Comparison of ENCODE assay signal across 19 mouse cellular contexts in the genomic region with DNA sequence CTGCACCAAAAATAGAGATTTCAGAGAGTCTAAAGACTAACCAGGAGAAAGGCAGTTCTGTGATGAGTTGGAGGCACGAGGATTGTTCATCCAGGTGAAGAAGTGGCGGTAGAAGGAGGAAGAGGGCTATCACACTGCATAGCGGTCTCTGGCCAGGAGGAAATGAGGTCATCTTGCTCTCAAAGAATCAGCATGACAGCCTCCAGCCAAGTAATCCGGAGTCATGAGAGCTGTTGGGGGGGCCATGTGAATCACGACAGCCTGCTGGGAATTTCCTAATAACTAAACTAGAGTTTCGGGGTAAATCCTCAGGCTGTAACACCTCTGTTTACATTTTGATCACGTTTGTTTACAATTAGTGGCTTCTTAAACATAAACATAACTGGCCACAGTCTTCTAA. TPM values are rescaled to one million over a fixed set of nuclear protein-coding genes. Genes with fewer than 3 reads are reported as not detected.
A peak's percentile ranks its signal among the peaks of the same experiment; 100 is the strongest.
DNase-seq lines count a peak whose midpoint lies in the region; ATAC-seq and TF ChIP-seq lines count a peak whose summit lies in the region.
"Had no signal": no experiment of that assay in that cellular context is flagged by ENCODE, and none has a peak within 500 bp of the region (broad histone marks: within the 10 kb centered on the region; RNA-seq: fewer than 3 reads in every experiment).

No protein-coding gene starts in this region.

- H3K4me3 ChIP-seq in heart, embryonic 10.5 days: no peak overlapping the region
- H3K4me3 ChIP-seq in megakaryocyte, embryonic 14.5 days (replicated peaks): peak overlapping the region; percentile 57
- no peak overlapping the region for H3K4me3 ChIP-seq in cerebellum, adult 2 months (replicated peaks; ENCODE audit: insufficient read depth, low read depth, low read length)
- H3K4me3 ChIP-seq: embryonic facial prominence, embryonic 10.5 days; erythroblast, embryonic 14.5 days; limb, embryonic 15.5 days; lung, embryonic 15.5 days; midbrain, embryonic 13.5 days had no signal

- no peak for ATAC-seq in megakaryocyte, adult 5-6 weeks (ENCODE audit: poor library complexity, severe bottlenecking)
- ATAC-seq: activated CD4-positive, CD25-positive, alpha-beta regulatory T cell, adult 4 months; forebrain, embryonic 16.5 days; inflammation-experienced regulatory T-cells, adult 6 months; midbrain, embryonic 13.5 days had no signal

- peaks cover 18% of the 10 kb centered on the region for H3K27me3 ChIP-seq in heart, embryonic 10.5 days (ENCODE audit: insufficient read depth, poor library complexity, severe bottlenecking)
- H3K27me3 ChIP-seq in megakaryocyte, embryonic 14.5 days (replicated peaks): peaks cover 31% of the 10 kb centered on the region
- H3K27me3 ChIP-seq in cerebellum, adult 2 months (ENCODE audit: control insufficient read depth, insufficient read depth, low read length): no peaks in the 10 kb centered on the region
- H3K27me3 ChIP-seq: limb, embryonic 15.5 days; lung, embryonic 15.5 days had no signal

- 42% methylated on average over 7 of the region's 7 CpGs for WGBS in heart, embryonic 10.5 days
- 65% methylated on average over 7 of the region's 7 CpGs for WGBS in cerebellum, adult 2 months

- H3K27ac ChIP-seq in heart, embryonic 10.5 days: no peak overlapping the region
- no peak overlapping the region for H3K27ac ChIP-seq in cerebellum, adult 2 months (ENCODE audit: insufficient read depth, low read length)
- H3K27ac ChIP-seq: embryonic facial prominence, embryonic 10.5 days; kidney, postnatal 0 days; limb, embryonic 15.5 days; lung, embryonic 15.5 days; midbrain, embryonic 13.5 days had no signal

- H3K4me1 ChIP-seq in heart, embryonic 10.5 days: peaks cover 14% of the 10 kb centered on the region; the same call in 1 of the 2 replicates
- H3K4me1 ChIP-seq in megakaryocyte, embryonic 14.5 days: peaks cover 73% of the 10 kb centered on the region
- H3K4me1 ChIP-seq in cerebellum, adult 2 months (ENCODE audit: control insufficient read depth, insufficient read depth, low read length): no peaks in the 10 kb centered on the region

- no peak for TF ChIP-seq POLR2A in cerebellum, adult 2 months (IDR thresholded peaks at IDR 0.05; ENCODE audit: borderline replicate concordance, insufficient read depth, low read length)

- no peak for TF ChIP-seq CTCF in cerebellum, adult 2 months (IDR thresholded peaks at IDR 0.05; ENCODE audit: borderline replicate concordance, insufficient read depth, low read depth, low read length)

- no peaks in the 10 kb centered on the region for H3K36me3 ChIP-seq in heart, embryonic 10.5 days
- H3K36me3 ChIP-seq in megakaryocyte, embryonic 14.5 days (replicated peaks; ENCODE audit: low read length): peaks cover 2% of the 10 kb centered on the region
- H3K36me3 ChIP-seq: embryonic facial prominence, embryonic 10.5 days; limb, embryonic 15.5 days; lung, embryonic 15.5 days; midbrain, embryonic 13.5 days had no signal

- peak; percentile 52 to 55 for DNase-seq in heart, adult 9 months (ENCODE audit: low spot score in 2 of 2)
- DNase-seq in heart, embryonic 10.5 days (ENCODE audit: low spot score): no peak
- DNase-seq in lung, postnatal 25 days (ENCODE audit: low spot score): peak; percentile 29
- no peak for DNase-seq in spleen, postnatal 36 days (ENCODE audit: low spot score in 2 of 2)
- no peak for DNase-seq in urinary bladder, postnatal 4 days (ENCODE audit: low spot score in 2 of 2)
- no peak for DNase-seq in cerebellum, adult 2 months
- DNase-seq: cerebellum, postnatal 36 days; thymus, adult 2 months had no signal

- no peaks in the 10 kb centered on the region for H3K9me3 ChIP-seq in heart, embryonic 10.5 days
- no peaks in the 10 kb centered on the region for H3K9me3 ChIP-seq in megakaryocyte, embryonic 14.5 days
- H3K9me3 ChIP-seq: embryonic facial prominence, embryonic 10.5 days; limb, embryonic 15.5 days; lung, embryonic 15.5 days; midbrain, embryonic 13.5 days had no signal

RNA-seq across cellular contexts. Expression of a gene that starts 2.3 kb away (rescaled TPM):
- 0.23 and 0.30 TPM in 2 replicates for polyA plus RNA-seq in heart, embryonic 10.5 days (2016; fragmentation: Nextera tagmentation; extraction: Ambion mirVana)
- 0.35 TPM in 1 of 2 replicates, not detected in the other for polyA plus RNA-seq in megakaryocyte, embryonic 14.5 days (2012; ENCODE audit: insufficient read depth, low replicate concordance)
- 7.0 and 9.5 TPM in 2 replicates for total RNA-seq in megakaryocyte, adult 5-6 weeks (2015)
- 16.8 and 17.1 TPM in 2 replicates for total RNA-seq in megakaryocyte, adult 5-6 weeks (2017)
- polyA plus RNA-seq in cerebellum, adult 2 months (2012; rRNA removed): 0.90 and 1.1 TPM in 2 replicates
- polyA plus RNA-seq: activated CD4-positive, CD25-positive, alpha-beta regulatory T cell, adult 4 months; erythroblast, embryonic 14.5 days had no signal

RNA-seq across cellular contexts. Expression of a gene that starts 40.2 kb away (rescaled TPM):
- polyA plus RNA-seq in heart, embryonic 10.5 days (2016; fragmentation: Nextera tagmentation; extraction: Ambion mirVana): 60.6 and 65.3 TPM in 2 replicates
- 11.9 and 12.1 TPM in 2 replicates for polyA plus RNA-seq in megakaryocyte, embryonic 14.5 days (2012; ENCODE audit: insufficient read depth, low replicate concordance)
- 24.0 and 24.3 TPM in 2 replicates for total RNA-seq in megakaryocyte, adult 5-6 weeks (2015)
- total RNA-seq in megakaryocyte, adult 5-6 weeks (2017): 50.1 and 61.1 TPM in 2 replicates
- 217 and 222 TPM in 2 replicates for polyA plus RNA-seq in cerebellum, adult 2 months (2012; rRNA removed)

Comparison
In these comparisons a context has a peak if more than half of its experiments do, and no peak if none do; other contexts are left out.
1. DNase-seq: peak in heart, adult 9 months (2 of 2) and lung, postnatal 25 days (single experiment); none in heart, embryonic 10.5 days (single experiment), spleen, postnatal 36 days (0 of 2), urinary bladder, postnatal 4 days (0 of 2) and cerebellum, adult 2 months (0 of 2).